Mouse (Mus musculus): Measurements from ENCODE around the gene Myh14. TPM values are rescaled to one million over a fixed set of nuclear protein-coding genes. Genes with fewer than 3 reads are reported as not detected.
"Not testable (repeated sequence)": the region's sequence is repeated elsewhere in the genome, so short reads cannot be mapped to it uniquely, and the experiment has no call there.

The Myh14 gene
- 1.8 and 4.0 TPM in 2 replicates for polyA plus RNA-seq (2015; fragmentation: Nextera tagmentation; extraction: Ambion mirVana)

DNA sequence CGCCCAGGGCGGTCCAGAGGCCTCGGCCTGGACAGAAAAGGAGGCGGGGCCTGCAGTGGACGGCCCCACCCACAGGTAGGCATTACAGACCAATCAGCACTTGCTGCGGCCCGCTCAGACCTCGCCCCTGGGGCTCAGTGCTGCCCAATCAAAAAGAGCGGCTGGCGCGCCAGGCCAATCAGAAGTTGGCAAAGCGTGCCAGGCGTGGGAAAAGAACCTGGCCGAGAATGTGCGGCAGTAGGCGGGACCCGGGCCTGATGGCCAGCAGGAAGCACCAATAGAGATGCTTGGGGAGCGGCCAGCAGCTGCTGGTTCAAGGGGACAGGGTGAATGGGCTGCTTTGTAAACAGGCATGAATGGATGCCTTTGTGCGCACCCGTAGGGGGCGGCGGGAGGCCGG lies at the start of gene Myh14:
Myh14 (minus strand) TSS at position 41 of the 400 bp plus-strand sequence.
- under 1% methylated on average over 23 of the region's 23 CpGs for WGBS
- Histone ChIP-seq H3K4me1 (0 out of 2 replicates have a peak, but pooled peaks cover 6% of the 10 kb centered on the region), H3K27ac (no peak within 1 kb of the TSS), H3K4me3 (peak within 1 kb of the TSS; percentile 30), H3K9me3 (peaks cover 3% of the 10 kb centered on the region; the same call in 1 of the 2 replicates), H3K27me3 (peaks cover 51% of the 10 kb centered on the region), H3K9ac (no peak within 1 kb of the TSS), H3K4me2 (replicated peaks) (peak within 1 kb of the TSS; percentile 48), H3K36me3 (no peaks in the 10 kb centered on the region)
- peak; percentile 90 for ATAC-seq (ENCODE audit: low FRiP score, low read depth)

DNA sequence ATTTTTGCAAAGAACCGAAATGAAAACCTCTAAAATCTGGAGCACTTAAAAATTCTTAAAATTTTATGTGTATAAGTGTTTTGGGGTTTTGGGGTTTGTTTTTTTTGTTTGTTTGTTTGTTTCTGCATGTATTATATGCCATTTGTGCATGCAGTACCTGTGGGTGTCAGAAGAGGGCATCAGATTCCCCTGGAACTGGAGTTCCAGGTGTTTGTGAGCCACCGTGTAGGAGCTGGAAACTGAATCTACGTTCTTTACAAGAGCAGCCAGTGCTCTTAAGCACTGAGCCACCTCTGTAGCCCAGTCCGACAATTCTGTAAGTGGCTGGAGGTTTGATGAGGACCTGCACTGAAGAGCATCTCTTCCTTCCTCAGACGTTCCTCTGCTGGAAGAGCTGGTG lies 39.2 kb upstream of the Myh14 start:
- H3K4me1 ChIP-seq: no peaks in the 10 kb centered on the region
- H3K27me3 ChIP-seq: no peaks in the 10 kb centered on the region
- 82% methylated on average over 5 of the region's 5 CpGs for WGBS
- H3K27ac ChIP-seq: no peak overlapping the region
- no peak for ATAC-seq (ENCODE audit: low FRiP score, low read depth)
- H3K36me3 ChIP-seq: no peaks in the 10 kb centered on the region
- H3K9me3 ChIP-seq: no peaks in the 10 kb centered on the region
- no peak overlapping the region for H3K9ac ChIP-seq
- H3K4me3 ChIP-seq: no peak overlapping the region
- H3K4me2 ChIP-seq (replicated peaks): no peak overlapping the region

DNA sequence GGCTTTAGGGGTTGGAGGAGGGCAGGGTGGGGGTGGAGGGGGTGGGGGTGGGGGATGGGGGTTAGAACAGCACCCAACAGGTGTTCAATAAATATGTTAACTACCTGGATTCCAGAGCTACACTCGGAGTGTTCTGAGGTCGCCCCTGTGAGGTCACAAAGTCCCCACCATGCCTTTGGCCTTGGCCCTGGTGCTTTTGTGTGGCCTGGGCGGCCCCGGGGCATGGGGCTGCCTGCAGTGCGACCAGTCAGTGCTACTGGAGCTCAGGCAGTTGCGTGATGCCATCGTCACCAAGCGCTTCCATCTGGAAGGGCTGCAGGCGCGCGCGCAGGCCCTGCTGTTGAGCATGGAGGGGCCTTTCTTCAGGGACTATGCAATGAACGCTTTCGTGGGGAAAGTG lies 37.9 kb upstream of the Myh14 start, which contains the start of gene Izumo2:
Izumo2 (plus strand) TSS at position 169 of the 400 bp plus-strand sequence.
- no peak within 1 kb of the TSS for H3K27ac ChIP-seq
- H3K27me3 ChIP-seq: no peaks in the 10 kb centered on the region
- H3K36me3 ChIP-seq: no peaks in the 10 kb centered on the region
- H3K9ac ChIP-seq: no peak within 1 kb of the TSS
- H3K4me2 ChIP-seq (replicated peaks): no peak within 1 kb of the TSS
- H3K9me3 ChIP-seq: no peaks in the 10 kb centered on the region
- ATAC-seq (ENCODE audit: low FRiP score, low read depth): no peak
- no peak within 1 kb of the TSS for H3K4me3 ChIP-seq
- 69% methylated on average over 14 of the region's 14 CpGs for WGBS
- H3K4me1 ChIP-seq: no peaks in the 10 kb centered on the region

DNA sequence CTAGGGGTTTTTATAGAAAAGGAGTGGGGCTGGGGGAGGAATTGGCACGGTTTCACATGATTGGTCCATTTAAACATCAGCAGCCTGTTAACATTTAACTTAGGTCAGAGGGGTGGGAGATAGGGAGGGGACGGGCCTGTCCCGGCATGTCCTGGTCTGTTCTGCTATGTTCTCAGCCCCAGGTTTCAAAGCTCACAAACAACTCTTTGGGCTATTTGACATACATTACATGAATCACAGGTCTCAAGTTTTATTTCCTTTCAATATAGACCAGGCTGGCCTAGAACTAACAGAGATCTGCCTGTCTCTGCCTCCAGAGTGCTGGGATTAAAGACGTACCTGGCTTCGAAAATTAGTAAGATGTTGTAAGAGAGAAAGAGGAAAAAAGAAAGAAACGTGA lies 37.5 kb upstream of the Myh14 start:
- not testable (repeated sequence) for H3K9ac ChIP-seq; H3K36me3 ChIP-seq; H3K9me3 ChIP-seq; H3K27ac ChIP-seq; H3K27me3 ChIP-seq; H3K4me3 ChIP-seq; ATAC-seq (ENCODE audit: low FRiP score, low read depth); H3K4me2 ChIP-seq (replicated peaks); H3K4me1 ChIP-seq
- WGBS: 84% methylated on average over 6 of the region's 6 CpGs

DNA sequence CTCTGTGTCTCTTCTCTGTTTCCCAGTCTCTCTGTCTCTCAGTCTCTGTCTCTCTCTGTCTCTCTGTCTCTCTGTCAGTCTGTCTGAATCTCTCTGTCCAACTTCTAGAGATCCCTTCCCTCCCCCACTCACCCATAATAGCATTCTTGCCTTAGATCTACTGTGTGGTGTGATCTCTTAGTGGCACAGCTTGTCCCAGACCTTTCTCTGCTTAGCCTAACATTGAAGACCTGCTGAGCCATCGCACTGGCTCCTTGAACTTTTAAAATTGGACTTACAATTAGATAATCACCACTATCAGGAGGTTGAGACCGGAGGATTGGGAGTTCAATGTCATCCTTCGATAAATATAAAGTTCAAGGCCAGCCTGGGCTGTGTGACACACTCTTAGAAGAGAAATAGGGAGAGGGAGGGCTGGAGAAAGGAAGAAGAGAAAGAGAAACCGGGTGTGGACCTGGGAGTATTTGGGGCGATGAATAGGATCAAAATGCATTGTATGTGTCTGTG lies 36.6 kb upstream of the Myh14 start:
- WGBS: 93% methylated on average over 5 of the region's 5 CpGs
- no peaks in the 10 kb centered on the region for H3K4me1 ChIP-seq

DNA sequence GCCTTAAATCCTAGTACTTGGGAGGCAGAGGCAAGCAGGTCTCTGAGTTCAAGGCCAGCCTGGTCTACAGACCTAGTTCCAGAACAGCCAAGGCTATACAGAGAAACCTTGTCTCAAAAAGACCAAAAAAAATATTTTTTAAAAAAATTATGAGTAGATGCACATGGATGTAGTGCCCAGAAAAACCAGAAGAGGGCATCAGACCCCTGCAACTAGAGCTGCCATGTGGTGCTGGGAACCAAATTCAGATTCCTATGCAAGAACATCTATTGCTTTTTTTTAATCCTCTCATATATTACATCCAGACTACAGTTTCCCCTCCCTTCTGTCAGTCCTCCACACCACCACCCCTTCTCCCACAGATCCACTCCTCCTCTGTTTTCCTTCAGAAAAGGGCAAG lies 35.7 kb upstream of the Myh14 start:
- Histone ChIP-seq H3K9ac (no peak overlapping the region), H3K27ac (no peak overlapping the region), H3K4me1 (no peaks in the 10 kb centered on the region), H3K9me3 (no peaks in the 10 kb centered on the region), H3K4me3 (no peak overlapping the region), H3K4me2 (replicated peaks) (no peak overlapping the region), H3K36me3 (no peaks in the 10 kb centered on the region), H3K27me3 (no peaks in the 10 kb centered on the region)
- ATAC-seq (ENCODE audit: low FRiP score, low read depth): no peak

More for the DNA sequence above, 36.6 kb upstream of the Myh14 start:
- Histone ChIP-seq H3K27me3 (no peaks in the 10 kb centered on the region), H3K9me3 (no peaks in the 10 kb centered on the region), H3K9ac (no peak overlapping the region), H3K4me3 (no peak overlapping the region), H3K27ac (no peak overlapping the region), H3K36me3 (no peaks in the 10 kb centered on the region), H3K4me2 (replicated peaks) (no peak overlapping the region)
- ATAC-seq (ENCODE audit: low FRiP score, low read depth): no peak

DNA sequence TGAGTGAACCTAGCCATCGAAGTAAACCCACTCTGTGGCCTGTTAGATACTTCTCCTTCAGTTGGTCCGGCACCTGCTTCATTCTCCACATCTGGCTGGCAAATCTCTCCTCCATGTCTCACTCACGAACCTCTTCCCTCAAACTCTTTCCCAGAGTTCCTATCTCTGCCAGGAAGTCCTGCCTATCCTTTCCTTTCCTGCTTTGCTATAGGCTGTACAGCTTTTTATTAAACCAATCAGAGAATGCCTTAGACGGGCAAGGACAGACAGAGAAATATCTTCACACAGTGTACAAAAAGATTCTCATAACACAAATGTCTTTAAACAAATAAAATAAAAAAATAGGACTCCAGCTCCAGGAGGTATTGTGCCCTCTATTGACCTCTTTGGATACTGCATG lies 34.4 kb upstream of the Myh14 start:
- H3K27ac ChIP-seq: no peak overlapping the region
- no peak for ATAC-seq (ENCODE audit: low FRiP score, low read depth)
- H3K9ac ChIP-seq: no peak overlapping the region
- 92% methylated on average over 4 of the region's 4 CpGs for WGBS
- no peak overlapping the region for H3K4me3 ChIP-seq
- no peaks in the 10 kb centered on the region for H3K27me3 ChIP-seq
- H3K4me2 ChIP-seq (replicated peaks): no peak overlapping the region
- H3K9me3 ChIP-seq: no peaks in the 10 kb centered on the region
- no peaks in the 10 kb centered on the region for H3K4me1 ChIP-seq
- H3K36me3 ChIP-seq: no peaks in the 10 kb centered on the region

DNA sequence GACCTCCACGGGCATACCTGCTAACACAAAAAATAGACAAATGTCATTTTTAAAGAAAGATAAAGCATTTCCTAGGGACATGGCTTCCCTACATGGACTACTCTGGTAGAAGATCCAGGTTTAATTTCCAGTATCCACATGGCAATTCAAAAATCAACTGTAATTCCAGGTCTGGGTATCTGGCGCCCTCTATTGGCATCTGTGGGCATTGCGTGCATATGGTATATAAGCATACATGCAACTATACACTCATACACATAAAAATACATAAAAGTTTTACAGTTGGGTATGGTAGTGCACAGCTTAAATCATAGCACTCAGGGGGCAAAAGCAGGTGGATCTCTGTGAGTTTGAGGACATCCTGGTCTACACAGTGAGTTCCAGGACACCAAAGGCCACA lies 33.7 kb upstream of the Myh14 start:
- Histone ChIP-seq H3K9me3 (no peaks in the 10 kb centered on the region), H3K4me3 (no peak overlapping the region), H3K4me1 (no peaks in the 10 kb centered on the region), H3K36me3 (no peaks in the 10 kb centered on the region), H3K27ac (no peak overlapping the region), H3K27me3 (no peaks in the 10 kb centered on the region), H3K4me2 (replicated peaks) (no peak overlapping the region), H3K9ac (no peak overlapping the region)
- WGBS: 61% methylated on average over 3 of the region's 3 CpGs
- no peak for ATAC-seq (ENCODE audit: low FRiP score, low read depth)

DNA sequence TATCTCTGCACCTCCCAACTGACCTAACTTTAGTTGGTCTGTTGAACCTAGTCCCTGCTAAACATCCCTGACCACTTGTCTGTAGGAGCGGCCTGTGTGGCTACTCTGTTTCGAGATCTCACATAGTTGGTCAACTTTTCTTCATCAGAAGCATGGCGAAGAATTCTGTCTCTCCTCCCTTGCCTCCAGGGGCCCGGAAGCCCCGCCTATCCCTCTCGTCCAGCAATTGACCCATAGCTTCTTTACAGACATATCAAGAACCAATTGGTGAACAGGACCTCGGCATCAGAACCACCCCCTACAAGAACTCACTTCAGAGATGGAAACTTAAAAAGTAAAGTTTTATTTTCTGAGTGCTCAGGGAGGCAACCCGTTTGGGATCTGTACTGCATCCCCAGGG lies 32.3 kb upstream of the Myh14 start:
- WGBS: 76% methylated on average over 8 of the region's 8 CpGs
- no peak for ATAC-seq (ENCODE audit: low FRiP score, low read depth)
- no peak overlapping the region for H3K27ac ChIP-seq
- H3K36me3 ChIP-seq: no peaks in the 10 kb centered on the region
- peaks cover under 1% of the 10 kb centered on the region; the same call in 1 of the 2 replicates for H3K4me1 ChIP-seq
- H3K9ac ChIP-seq: no peak overlapping the region
- H3K9me3 ChIP-seq: no peaks in the 10 kb centered on the region
- H3K4me2 ChIP-seq (replicated peaks): no peak overlapping the region
- H3K4me3 ChIP-seq: no peak overlapping the region
- no peaks in the 10 kb centered on the region for H3K27me3 ChIP-seq

DNA sequence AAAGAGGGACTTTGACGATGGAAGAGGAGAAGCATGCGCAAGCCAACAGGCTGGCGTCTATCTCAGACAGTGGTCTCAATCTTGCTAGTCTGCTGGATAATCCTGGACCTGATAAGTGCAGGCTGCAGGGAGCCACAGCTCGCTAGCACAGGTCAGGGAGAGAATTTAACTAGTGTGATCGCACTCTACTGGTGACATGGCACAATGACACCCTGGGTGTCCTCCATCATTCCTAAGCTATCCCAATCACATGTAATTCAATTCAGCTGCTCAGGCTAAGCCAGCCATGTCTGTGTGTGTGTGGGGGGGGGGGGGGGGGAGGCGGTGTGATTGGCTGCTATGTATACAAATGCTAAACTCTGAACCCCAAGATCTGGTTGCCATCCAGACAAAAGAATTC lies 31.3 kb upstream of the Myh14 start:
- H3K4me2 ChIP-seq (replicated peaks): no peak overlapping the region
- 0 out of 2 replicates have a peak, but pooled peaks have one; percentile 46 for ATAC-seq (ENCODE audit: low FRiP score, low read depth)
- H3K36me3 ChIP-seq: no peaks in the 10 kb centered on the region
- WGBS: 8% methylated on average over 6 of the region's 6 CpGs
- no peak overlapping the region for H3K9ac ChIP-seq
- no peaks in the 10 kb centered on the region for H3K9me3 ChIP-seq
- peaks cover 11% of the 10 kb centered on the region for H3K4me1 ChIP-seq
- peaks cover 2% of the 10 kb centered on the region; the same call in 1 of the 2 replicates for H3K27me3 ChIP-seq
- H3K4me3 ChIP-seq: no peak overlapping the region
- H3K27ac ChIP-seq: no peak overlapping the region

DNA sequence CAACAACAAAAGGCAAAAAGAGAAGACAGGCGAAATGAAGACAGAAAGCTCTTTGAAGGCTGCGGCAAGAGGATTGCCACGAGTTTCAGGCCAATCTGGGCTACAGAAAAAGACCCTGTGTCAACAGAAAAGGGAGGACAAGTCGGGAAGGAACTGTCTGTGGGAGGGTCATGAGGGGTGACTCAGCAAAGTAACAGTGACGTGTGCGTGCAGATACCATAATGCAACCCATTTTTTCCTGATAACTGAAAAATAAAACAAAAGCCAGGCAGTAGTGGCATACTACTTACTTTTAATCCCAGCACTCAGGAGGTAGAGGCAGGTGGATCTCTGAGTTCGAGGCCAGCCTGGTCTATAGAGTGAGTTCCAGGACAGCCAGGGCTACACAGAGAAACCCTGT lies 27.3 kb upstream of the Myh14 start:
- H3K4me3 ChIP-seq: no peak overlapping the region
- H3K9me3 ChIP-seq: no peaks in the 10 kb centered on the region
- no peak for ATAC-seq (ENCODE audit: low FRiP score, low read depth)
- H3K27ac ChIP-seq: no peak overlapping the region
- H3K4me2 ChIP-seq (replicated peaks): no peak overlapping the region
- WGBS: 56% methylated on average over 7 of the region's 7 CpGs
- H3K27me3 ChIP-seq: peaks cover 6% of the 10 kb centered on the region; the same call in 1 of the 2 replicates
- no peak overlapping the region for H3K9ac ChIP-seq
- H3K36me3 ChIP-seq: no peaks in the 10 kb centered on the region
- H3K4me1 ChIP-seq: peaks cover 14% of the 10 kb centered on the region

DNA sequence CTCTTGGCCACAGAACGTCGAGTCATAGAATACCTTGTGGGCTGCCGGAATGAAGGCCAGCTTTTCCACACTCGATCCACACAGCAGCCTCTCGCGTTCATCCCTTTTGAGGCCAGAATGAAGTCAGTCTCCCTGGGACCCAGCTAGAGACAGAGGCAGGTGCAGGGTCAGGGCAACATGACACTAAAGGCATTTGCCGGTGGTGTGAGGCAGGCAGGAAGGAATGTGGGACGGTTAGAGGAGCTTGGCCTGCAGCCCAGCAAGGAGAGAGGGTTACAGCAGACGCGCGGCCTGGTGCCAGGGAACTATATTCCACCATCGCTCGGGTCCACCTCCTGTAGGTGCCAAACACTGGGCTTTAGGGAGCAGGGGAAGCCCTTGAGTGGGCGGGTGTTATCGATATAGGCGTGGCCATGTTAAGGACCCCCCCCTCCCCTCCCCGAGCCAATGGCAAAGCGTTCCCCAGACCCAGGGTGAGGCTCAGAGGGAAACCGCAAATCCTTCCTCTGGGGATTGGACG lies 26.6 kb upstream of the Myh14 start:
- Histone ChIP-seq H3K9ac (0 out of 2 replicates have a peak overlapping the region, but pooled peaks have one; percentile 13), H3K27ac (no peak overlapping the region), H3K4me3 (no peak overlapping the region), H3K27me3 (peaks cover 6% of the 10 kb centered on the region; the same call in 1 of the 2 replicates), H3K36me3 (no peaks in the 10 kb centered on the region), H3K9me3 (no peaks in the 10 kb centered on the region), H3K4me2 (replicated peaks) (peak overlapping the region; percentile 27), H3K4me1 (peaks cover 14% of the 10 kb centered on the region)
- ATAC-seq (ENCODE audit: low FRiP score, low read depth): peak; percentile 81
- 10% methylated on average over 20 of the region's 20 CpGs for WGBS

DNA sequence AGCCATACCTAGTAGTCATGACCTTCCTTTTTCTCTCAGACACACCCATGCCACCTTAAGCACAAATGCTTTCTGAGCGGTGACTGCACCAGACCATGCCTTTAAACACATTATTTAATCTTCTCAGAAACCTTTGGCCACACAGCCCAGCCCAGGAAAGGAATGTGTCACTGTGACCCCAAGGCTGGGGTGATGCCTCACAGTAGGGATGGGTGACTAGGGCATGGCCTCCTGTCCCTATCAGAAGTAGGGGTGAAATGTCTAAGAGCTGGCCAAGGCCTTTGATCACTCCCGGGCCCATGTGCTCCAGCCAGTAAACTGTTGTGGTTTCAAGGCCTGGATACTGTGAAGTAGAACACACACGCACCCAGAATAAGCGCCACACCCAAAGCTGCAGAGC lies 24.6 kb upstream of the Myh14 start:
- Histone ChIP-seq H3K4me3 (no peak overlapping the region), H3K36me3 (no peaks in the 10 kb centered on the region), H3K4me1 (peaks cover 14% of the 10 kb centered on the region), H3K4me2 (replicated peaks) (no peak overlapping the region), H3K9ac (no peak overlapping the region), H3K27ac (no peak overlapping the region), H3K27me3 (peaks cover 6% of the 10 kb centered on the region; the same call in 1 of the 2 replicates), H3K9me3 (no peaks in the 10 kb centered on the region)
- no peak for ATAC-seq (ENCODE audit: low FRiP score, low read depth)
- 86% methylated on average over 4 of the region's 4 CpGs for WGBS

Measured in limb, embryonic 13.5 days (tissue).